Mouse (Mus musculus) layer of hippocampus, postnatal 14 days (tissue): ENCODE data around the gene Cyb561d1. TPM values are rescaled to one million over a fixed set of nuclear protein-coding genes. Genes with fewer than 3 reads are reported as not detected.
"Not testable (repeated sequence)": the region's sequence is repeated elsewhere in the genome, so short reads cannot be mapped to it uniquely, and the experiment has no call there.

Source experiments
- DNase-seq, 2 experiments: peaks; one replicate each; pipeline ENCODE4 v3.0.0; 2021 to 2022; ENCODE audit warnings: low spot score in 2 of 2, mixed read lengths in 1 of 2
- long read RNA-seq, 2 experiments: library from polyadenylated mRNA; stranded (forward); transcript quantifications; one replicate each; pipeline ENCODE4 v2.0.0; 2021
- total RNA-seq, 2 experiments: library from RNA; stranded (reverse); gene quantifications; 2 replicates each; pipeline ENCODE4 v1.2.3; 2021

Cyb561d1 gene
- total RNA-seq, result 10 to 100 TPM; 11.5 to 12.4 TPM
- long read RNA-seq, experiment 1, full-length matches to known transcripts, result 5 of 9 reads
- long read RNA-seq, experiment 1, partial matches to known transcripts, result 0 of 9 reads
- long read RNA-seq, experiment 1, other reads (novel, unspliced or antisense), result 4 of 9 reads
- long read RNA-seq, experiment 2, full-length matches to known transcripts, result 7 of 15 reads
- long read RNA-seq, experiment 2, partial matches to known transcripts, result 0 of 15 reads
- long read RNA-seq, experiment 2, other reads (novel, unspliced or antisense), result 8 of 15 reads

DNA sequence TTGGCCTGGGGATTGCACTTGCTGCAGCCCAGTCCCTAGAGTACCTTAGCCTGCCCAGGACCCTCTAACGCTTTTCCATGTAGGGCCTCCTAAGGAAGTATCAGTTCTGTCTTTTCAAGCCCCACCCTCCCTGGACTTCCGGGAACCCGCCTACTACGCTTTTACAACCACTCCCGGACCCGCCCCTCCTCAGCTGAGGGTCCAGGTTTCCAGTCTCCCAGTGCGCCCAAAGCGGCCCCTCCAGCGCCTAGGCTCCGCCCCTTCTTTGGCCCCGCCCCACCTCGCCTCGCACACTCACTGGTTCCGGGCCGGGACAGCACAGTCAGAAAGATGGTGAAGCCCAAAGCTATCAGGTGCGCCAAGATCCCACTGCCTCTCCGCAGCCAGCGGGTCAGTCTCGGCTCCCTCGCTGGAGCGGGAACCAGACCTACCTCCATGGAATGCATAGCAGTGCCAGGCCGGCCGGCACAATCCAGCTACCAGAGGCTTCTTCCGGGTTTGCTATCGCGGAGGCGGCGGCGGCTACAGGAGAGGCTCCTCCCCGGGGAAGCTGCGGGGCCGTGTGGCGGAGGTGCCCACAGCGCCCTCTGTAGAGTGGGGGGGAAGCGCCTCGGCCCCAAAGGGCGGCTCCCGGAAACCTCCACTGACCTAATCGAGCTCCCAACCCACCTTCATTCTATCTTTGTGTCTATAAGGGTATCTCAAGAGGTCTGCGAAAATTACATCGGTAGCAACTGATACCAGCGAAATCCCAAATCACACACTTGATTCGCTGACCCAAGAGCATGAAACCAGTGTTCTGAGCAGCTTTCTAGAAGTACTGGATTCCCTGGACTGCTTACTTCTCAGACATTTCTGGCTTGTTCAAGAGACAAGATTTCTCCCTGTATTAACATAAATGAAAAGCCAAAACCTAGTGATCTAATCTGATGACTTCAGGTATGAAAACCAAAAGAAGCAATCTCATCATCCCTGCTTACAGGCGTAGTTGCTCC, at the start of gene Cyb561d1:
TSS of gene Cyb561d1 (minus strand) at position 884 of the 995 bp plus-strand sequence.
- peak; percentile 89 to 91 for DNase-seq

GRCm38 (mm10) chr3:108246857-108247256, 45.8 kb upstream of the Cyb561d1 start:
- no peak for DNase-seq

DNA sequence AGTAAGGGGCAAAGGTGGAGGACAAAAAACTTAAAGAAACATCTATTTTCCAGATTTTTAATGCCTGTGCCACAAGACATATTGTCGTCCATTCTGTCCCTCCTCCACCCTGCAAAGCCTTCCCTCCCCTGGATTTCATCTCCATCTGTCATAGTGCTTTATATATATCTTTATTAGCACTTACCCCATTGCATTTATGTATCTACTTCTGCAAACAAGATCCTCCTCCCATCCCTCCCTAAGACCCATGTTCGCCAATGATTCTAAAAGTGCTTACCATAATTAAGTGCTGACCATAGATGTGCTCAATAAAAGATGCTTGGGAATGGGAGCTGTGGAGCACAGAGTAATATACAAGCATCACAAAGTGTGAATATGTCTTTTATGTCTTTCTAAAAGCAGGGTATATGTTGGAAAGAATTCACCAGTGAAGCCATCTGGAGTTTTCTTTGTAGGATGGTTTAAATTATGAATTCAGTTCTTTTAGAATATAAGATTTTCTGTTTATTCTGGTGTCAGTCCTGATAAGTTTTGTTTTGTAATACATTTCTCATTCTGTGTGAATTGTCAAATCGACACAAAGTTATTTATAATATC, 40.3 kb upstream of the Cyb561d1 start:
- DNase-seq, result no peak

DNA sequence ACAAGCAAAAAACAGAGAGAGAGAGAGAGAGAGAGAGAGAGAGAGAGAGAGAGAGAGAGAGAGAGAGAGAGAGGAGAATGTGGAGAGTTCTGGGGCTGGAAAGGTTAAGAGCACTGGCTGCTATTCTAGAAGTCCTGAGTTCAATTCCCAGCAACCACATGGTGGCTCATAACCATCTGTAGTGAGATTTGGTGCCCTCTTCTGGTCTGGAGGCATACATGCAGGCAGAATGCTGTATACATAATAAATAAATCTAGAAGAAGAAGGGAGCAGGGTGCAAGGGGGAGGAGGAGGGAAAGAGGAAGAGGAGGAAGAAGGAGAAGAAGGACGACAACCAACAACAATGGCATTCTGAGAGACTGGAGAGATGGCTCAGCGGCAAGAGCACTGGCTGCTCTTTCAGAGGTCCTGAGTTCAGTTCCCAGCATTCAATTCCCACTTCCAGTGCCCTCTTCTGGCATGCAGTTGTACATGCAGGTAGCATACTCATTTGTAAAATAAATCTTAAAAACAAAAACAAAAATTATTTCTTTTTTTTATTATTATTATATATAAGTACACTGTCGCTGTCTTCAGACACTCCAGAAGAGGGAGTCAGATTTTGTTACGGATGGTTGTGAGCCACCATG, 36.6 kb upstream of the Cyb561d1 start:
- not testable (repeated sequence) for DNase-seq

GRCm38 (mm10) chr3:108231646-108232045, 30.6 kb upstream of the Cyb561d1 start:
- no peak for DNase-seq

- no peak for DNase-seq
Measured at GRCm38 (mm10) chr3:108227521-108227920, 26.5 kb upstream of the Cyb561d1 start.

- no peak for DNase-seq
Measured at GRCm38 (mm10) chr3:108226558-108227350, 25.7 kb upstream of the Cyb561d1 start, which contains the start of gene Sypl2. Gene Sypl2 (minus strand): TSS chr3:108226648.

DNA sequence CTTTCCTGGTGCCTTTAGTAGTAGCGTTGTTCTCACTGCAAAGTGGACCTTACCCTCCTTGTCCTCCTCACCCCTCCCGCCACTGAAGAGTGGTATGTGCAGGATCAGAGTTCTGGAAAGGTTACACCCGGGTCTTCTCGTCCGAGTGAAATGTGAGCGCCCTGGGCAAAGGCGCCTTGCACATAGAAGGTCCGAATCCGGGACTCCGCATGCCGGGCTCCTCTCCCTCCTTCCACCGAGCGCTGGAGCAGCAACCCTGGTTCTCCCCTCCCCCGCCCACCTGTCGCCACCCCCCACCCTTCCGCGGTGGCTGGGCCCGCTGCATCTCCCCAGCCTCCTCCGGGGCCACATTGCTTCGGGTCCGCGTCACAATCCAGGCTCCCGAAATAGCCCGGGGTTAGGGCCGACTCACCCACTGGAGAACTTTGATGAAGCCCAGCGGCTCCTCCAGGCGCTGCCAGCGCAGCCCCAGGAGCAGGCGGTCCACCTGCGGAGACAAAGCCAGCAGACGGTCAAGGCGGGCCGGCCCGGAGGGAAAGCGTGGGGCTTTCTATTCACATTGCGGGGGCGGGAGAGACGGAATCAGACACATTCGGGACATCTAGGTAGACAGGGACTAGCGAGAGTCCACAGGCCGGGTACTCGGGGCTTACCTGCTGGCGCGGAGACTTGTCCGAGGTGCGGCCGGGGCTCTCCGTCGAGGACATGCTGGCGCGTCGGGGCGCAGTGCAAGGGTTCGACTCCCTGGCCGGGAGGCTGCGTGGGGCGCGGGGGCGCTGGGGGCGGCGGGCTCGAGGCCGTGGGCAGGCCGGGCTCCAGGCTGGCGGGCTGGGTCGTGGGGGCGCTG, 24.9 kb upstream of the Cyb561d1 start:
- DNase-seq, result no peak

GRCm38 (mm10) chr3:108220661-108221060, 19.6 kb upstream of the Cyb561d1 start:
- DNase-seq, result no peak

DNA sequence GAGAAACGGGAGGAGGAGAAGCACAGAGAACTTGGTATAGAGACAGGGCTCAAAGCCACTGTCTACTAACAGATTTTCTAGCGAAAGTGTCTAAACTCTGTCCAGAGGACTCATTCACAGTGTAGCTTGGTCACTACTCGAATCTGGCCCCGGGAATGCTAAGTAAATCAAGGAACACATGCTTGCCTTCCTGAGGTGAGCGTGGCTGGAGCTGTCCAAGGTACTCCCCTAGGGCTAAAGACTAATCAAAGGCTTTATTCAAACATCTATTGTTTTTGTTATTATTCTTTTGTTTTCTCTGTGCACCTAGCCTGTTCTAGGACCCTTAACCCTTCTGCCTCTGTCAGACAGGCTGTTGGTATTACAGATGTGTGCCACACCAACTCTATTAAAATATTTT, 13.7 kb upstream of the Cyb561d1 start:
- no peak for DNase-seq

DNA sequence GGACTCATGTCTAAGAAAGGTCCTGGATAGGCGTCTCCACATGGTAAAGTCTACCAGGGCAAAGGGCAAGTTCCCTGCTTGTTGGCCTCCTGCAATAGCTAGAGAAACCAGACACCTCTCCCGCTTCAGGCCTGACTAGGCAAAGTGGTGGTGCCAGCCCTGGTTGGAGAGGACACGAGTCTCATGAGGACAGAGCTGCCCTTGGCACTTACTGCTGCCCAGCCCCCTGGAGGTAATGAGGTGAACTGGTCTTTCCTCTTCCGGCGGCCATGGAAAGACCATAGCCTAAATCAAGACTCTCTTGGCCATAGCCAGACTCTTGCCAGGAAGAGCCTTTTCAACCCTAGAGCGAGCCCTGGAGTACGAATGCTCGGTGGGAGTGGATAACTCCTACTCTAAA, 11.4 kb upstream of the Cyb561d1 start:
- DNase-seq, result no peak

- DNase-seq, result peak in 1 of 2 experiments; percentile 62
Measured at GRCm38 (mm10) chr3:108211845-108212244, 10.8 kb upstream of the Cyb561d1 start.

DNA sequence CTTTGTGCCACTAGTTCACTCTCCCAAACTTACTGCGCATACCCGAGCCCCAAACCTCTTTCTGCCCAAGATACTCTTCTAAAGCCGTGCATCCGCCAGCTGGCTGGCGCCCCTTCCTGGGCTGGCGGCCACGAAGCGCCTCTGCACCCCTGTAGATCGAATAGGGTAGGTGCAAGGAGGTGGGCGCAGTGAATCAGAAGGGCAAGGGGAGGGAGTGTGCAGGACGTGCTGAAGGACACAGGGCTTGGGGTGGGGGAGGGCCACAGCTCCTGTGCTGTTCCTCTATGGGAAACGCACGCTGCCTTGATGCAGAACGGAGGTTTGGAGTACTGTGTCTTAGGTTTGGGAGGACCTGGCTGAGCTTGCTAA, 9.7 kb upstream of the Cyb561d1 start, which contains the start of gene Atxn7l2:
TSS of gene Atxn7l2 (minus strand) at position 164 of the 369 bp plus-strand sequence.
- no peak for DNase-seq

DNA sequence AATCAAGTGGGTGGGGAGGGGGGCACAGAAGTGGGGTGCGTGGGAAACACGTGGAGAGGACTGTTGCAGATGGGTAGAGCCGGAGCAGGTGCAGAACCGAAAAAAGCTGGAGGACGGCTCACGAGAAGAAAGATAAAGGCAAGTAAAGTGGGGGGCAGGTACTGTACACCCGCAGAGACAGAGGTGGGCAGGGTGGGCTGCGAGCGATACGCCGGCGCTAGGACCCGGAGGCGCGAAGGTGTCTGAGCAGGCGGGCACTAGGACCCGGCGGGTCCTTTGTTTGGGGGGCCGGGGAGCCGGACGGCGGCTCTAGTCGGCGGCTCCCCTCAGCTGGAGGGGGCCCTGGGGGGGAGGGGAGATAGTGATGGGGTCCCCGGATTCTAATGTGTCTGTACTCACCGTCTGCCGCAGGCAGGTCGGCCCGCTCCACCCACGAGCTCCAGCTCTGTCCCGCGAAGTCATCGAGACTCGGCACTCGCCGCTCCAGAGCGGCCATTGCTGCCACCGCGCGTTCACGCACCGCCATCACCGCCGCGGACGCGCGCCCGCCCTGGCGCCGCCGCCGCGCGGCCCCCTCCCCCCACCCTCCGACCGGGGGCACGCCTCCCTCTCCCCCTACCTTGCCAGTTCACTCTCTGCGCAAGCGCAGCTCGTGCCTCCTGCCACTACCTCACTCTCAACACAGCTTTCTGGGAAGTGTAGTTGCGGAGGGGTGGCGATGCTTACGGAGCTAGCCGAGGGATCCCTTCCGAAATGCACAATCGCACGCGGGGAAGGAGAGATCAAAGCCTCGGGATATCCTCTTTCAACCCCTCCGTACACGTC, 9.1 kb upstream of the Cyb561d1 start:
- DNase-seq, result peak; percentile 96

- no peak for DNase-seq
Measured at GRCm38 (mm10) chr3:108209536-108209935, 8.5 kb upstream of the Cyb561d1 start.

DNA sequence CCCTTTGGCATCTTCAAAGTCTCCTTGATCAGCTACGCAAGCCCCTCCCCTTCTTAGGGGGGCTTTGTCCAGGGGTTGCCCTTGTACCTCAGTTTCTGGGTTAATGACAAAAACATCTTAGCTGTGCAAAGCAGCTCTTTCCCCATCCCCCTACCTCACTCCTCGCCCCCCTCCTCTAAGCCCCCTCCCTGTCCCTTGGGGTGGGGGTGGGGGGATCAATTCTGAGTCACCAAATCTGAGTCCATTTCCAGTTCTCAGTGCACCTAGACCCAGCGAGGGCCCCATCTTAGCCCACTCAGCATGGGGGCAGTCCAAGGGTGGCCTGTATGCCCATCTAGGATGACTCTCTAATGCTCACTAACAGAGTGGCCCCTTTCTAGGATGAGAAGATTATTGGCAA, 8.0 kb upstream of the Cyb561d1 start:
- DNase-seq, result no peak

DNA sequence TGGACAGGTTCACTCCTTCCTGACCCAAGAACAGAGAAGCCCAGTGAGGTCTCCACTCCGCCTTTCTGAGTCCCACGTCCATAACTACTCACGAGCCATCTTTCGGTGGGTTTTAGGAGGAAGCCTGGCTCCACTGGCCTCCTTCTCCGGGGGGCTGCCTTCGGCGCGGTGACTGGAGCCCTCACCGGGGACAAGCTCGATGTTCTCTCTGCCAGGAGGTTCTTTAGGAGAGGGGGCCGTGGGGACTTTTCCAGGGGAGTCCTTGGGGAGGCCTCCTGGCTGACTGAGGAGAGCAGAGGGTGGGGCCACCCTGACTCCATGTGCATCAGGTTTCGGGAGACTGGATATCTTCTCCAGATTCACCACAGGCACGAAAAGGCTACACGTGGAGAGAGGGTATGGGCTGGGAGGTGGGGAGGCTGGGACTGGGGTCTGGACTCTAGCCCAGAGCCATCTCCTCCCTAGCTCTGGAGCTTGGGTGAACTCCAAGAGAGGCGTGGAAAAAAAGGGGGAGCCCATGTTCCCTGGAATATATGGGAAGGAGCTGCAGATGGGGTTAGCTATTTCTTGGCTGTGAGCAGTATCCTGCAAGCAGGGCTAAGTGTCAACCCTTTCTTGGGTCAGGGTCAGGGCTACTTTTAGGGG, 5.8 kb upstream of the Cyb561d1 start:
- DNase-seq, result no peak

GRCm38 (mm10) chr3:108205601-108206000, 4.6 kb upstream of the Cyb561d1 start:
- no peak for DNase-seq
